Mouse (Mus musculus) gonadal fat pad, adult 2 months (tissue): Measurements from ENCODE around the gene Scaf8. TPM values are rescaled to one million over a fixed set of nuclear protein-coding genes. Genes with fewer than 3 reads are reported as not detected.
"Not testable (repeated sequence)": the region's sequence is repeated elsewhere in the genome, so short reads cannot be mapped to it uniquely, and the experiment has no call there.

Experiments used
- DNase-seq: peaks from one replicate; pipeline ENCODE4 v3.0.0-alpha.2; 2012; ENCODE audit warnings: low read depth
- polyA plus RNA-seq: library from polyadenylated mRNA; depleted of rRNA; stranded (reverse); fragments of >200 nt; gene quantifications from 2 replicates; pipeline ENCODE4 v1.2.3, GENCODE M21; 2012; rRNA removed

The Scaf8 gene
- polyA plus RNA-seq, result 20.7 and 21.7 TPM in 2 replicates

DNA sequence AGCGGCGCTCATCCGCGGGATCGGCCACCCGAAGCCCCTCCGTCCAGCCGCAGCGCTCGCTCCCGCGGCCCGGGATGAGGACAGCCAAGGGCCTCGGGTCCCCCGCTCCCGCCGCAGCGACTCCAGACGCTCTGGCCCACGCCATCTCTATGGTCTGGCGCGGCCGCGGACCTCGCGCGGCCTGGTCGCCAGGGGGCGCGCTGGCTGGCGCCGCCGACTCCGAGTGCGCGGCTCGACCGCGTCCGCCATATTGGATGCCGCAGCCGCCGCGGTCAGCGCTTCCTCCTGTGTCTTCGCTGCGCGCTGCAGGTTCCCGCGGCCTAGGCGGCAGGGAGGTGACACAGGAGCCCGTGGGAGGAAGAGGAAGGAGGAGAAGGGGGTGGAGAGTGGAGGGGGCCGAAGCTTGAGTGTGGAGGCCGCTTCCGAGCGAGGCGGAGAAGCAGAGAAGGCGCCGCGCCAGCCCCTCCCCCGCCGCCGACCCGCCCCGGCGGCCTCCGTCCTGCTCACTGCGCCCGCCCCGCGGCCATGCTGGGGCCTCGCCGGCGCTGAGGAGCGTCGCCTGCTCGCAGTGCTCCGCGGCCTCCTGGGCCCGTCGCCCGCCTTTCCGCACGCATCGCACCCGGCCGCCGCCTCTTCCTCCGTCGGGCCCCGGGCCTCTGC lies at the start of gene Scaf8:
TSS of gene Scaf8 (plus strand) at position 253 of the 660 bp plus-strand sequence.
- DNase-seq, result no peak

DNA sequence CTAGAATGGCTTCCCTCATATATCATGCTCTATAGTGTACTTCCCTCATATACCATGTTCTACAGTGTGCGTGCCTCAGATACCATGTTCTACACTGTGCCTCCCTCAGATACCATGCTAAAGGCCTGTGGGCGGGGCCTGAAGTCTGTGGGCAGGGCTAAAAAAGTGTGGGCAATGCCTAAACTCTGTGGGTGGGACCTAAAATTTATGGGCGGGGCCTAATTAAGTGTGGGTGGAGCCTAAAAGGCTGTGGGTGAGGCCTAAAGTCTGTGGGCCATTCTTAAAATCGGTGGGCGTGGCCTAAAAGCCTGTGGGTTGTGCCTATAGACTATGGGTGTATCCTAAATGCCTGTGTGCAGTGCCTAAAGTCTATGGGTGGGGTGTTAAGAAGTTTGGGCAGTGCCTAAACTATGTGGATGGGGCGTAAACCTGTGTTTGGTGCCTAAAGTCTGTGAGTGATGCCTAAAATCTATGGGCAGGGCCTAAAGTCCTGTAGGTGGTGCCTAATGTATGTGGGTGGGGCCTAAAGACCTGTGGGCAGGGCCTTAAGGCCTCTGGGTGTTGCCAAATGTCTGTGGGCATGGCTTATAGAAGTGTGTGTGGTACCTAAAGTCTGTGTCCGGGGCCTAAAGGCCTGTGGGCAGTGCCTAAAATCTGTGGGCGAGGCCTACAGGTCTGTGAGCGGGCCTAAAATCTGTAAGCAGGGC lies 39.5 kb upstream of the Scaf8 start:
- no peak for DNase-seq

GRCm38 (mm10) chr17:3075873-3076245 lies 38.9 kb upstream of the Scaf8 start:
- DNase-seq, result no peak

DNA sequence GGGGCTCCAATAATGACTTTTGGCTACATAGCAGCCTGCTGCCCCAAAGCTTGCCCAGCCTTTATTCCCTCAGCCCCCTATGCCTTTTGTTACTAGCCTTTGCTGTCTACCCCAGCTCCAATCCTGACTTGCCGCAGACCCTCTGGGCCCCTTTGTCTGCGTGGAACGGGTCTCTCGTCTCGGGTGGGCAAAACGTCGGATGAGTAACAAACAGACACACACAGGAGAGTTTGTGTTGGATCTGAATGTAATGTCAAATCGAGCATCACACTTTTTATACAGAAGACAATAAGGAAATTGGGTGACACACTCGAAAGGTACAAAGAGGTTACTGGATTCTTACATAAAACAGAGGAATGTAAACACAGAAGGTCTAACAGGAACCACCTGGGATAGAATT lies 36.8 kb upstream of the Scaf8 start:
- DNase-seq, result not testable (repeated sequence)

DNA sequence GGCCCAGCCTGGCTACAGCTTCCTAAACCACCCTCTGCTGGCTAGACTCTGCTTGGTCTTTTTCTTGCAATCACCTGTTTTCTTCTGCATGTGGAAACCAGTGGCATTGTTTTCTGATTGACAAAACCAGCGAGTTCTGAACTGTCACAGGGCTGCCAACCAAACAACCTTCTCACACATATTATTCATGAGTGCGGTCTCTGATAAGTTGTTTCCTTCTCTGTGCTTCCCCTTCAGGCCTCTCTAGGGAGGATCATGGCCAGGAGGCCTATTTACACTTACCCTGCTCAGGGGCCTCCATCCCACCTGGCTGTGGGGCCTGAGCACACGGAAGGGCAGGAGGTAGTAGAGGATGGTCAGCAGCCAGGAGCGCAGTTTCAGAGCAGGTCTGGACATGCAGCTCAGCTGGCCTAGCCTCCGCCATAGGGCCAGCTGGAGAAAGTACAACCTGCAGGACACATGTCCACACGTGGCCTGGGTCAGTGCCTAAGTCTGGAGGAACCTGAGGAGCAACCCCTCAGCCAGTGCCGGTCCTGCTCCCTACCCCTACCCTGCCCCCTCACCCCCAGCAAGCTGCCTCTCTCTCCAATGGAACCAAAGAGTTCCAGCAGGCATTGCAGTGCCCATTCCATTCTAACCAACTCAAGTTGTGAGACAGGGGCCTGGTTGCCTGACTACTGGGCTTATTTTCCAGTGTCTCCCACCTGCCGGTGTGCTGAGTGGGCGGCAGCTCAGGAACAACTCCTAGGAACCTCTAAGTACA lies 34.0 kb upstream of the Scaf8 start:
- DNase-seq, result not testable (repeated sequence)

DNA sequence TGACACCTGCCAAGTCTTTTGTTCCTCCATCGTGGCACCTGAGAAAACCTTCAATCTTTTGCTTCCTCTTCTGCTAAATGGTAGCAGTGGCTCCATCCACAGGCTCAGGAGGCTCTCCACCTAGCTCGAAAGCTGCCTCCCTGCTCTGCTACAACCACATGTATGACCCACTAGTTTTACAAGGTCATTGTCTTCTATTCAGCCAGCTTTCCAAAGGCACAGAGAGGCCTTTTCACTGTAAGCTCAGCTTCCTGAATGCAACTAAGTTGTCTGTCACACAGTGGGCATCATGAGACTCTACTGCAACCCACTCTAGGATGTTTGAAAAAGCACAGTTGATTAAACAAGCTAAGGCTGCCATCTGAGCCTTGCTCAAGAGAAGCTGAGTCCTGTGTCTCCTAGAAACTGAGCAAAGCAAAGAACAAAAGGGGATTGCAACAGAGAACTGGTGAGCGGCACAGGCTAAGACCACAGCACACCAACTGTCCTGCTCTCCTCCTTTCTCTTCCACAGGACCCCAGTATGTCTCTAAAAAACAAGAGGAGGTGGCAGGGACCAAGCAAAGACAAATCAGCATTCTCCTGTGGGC lies 33.2 kb upstream of the Scaf8 start:
- DNase-seq, result not testable (repeated sequence)

DNA sequence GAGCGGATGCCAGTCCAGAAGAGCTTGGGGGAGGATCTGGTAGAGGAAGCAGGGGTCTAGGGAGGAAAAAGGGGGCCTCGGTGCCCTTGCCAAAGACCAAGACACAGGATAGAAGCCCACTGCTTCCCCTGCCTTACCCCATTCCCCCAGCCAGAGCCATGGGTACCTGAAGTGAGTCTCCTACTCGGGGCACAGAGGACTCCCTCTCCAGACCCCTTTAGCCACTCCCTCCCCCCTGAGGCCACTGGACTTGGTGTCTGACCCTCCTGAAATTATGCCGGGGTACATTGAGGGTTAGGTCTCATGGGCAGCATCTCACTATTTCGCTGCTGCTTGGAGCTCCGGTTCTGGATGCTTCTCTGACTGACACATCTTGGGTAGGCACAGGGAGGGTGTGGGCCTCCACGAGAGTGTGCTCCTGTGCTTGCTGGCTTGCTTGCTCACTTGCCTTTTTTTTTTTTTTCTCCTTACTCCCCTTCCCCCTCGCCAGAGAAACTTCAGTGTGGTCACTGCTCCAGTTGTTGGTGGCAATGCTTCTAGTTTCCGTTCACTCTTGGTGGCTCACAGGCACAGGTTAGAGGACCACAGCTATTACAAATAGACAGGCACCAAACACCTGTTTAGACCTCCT lies 32.5 kb upstream of the Scaf8 start:
- DNase-seq, result peak; percentile 23

- not testable (repeated sequence) for DNase-seq
These were observed 31.7 kb upstream of the Scaf8 start for GRCm38 (mm10) chr17:3082756-3083749.

DNA sequence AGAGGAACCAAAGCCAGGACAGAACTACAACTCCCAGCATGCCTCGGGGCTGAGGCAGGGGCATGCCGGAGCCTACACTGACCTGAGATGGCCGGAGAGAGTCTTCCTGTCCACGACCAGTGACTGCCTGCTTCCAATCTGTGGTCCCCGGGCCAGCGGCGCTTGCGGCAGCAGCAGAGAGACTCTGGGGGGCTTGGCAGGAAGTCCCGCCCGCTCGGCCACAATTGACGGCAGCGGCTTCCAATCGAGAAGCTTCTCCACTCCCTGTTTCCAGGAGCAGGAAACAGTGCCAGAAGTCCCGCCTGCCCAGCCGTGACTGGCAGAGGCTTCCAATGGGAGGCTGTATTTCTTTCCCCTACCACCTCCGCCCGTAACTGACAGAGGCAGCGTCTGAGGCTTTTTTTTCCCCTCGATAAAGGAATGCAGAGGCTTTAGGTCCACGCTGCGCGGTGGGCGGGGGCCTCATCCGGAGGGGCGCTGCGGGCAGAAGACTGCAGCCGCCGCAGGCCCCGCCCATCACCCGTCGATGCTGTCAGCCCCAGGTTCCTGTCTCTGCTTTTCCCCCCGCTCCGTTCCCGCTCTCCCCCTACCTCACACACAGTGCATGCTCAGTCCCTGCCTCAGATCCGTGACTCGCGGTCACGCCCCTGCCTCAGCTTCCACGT lies 30.8 kb upstream of the Scaf8 start:
- peak; percentile 86 for DNase-seq

DNA sequence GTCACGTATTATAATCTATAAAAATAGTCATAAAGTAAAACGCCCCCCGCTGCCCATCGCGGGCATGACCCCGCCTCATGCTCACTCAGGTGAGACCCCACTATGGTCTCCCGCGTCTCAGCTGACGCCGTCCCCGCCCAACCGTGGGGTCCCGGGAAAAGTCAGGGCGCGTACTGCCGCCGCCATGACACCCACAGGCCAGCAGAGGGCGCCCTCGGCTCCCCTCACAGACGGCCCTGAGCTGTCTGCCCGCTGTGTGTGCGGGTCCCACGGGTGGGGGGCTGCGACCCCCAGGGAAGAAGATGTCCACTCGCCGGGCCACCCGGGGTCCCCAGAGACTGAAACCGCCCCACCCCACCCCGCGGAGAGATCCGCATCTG lies 30.2 kb upstream of the Scaf8 start:
- DNase-seq, result no peak

DNA sequence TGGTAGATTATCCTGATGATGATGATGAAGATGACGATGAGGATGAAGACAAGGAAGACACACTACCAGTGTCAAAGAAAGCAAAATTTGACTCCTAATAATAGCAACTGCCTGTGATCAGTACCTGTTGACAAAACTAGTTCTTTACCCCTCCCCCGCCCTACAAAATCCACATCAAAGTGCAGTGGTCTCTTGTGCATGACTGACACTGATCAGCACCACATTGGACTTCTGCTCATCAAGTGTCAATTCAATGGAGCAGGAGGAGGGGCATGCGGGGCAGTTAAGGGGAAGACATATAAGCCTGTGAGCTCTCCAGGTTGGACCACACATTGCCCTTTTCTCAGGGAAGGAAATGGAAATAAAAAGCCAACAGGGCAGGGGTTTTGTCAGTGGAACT lies 29.6 kb upstream of the Scaf8 start:
- no peak for DNase-seq

DNA sequence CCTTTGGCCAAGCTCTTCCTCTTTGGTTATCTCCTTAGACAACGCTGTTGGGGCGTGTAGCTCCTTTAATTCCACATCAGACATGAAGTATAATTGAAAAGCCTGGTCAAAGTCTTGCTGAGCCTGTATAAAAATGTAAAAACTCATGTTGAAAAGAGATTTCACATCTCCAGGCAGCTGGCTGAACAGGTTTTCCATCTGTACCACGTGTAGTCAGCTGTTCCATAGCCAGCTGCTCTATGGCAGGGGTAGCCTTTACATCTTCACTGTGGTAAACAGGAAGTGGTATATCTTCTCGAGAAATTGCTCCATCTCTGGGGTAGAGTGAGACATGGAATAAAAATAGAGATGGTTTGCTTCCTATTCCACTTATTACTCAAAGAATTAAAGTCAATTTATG lies 22.1 kb upstream of the Scaf8 start:
- no peak for DNase-seq

DNA sequence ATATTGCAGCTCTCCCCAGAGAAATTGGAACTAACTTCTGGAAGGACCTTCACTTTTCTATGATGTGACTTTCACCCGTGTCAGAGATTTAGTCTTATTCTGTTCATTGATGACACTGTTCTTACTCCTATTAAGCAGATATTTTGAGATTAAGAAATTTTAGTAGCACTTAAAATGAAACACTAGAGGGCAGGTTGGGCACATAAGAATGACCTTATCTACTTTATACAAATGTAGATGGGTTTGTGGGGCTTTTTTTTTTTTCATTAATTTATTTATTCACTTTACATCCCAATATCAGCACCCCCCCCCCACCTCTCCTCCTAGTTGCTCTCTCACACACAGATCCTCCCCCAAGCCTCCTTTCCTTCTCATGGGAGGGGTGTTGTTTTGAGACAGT lies 15.5 kb upstream of the Scaf8 start:
- not testable (repeated sequence) for DNase-seq

- no peak for DNase-seq
These were observed 12.2 kb upstream of the Scaf8 start for GRCm38 (mm10) chr17:3102336-3103165.

DNA sequence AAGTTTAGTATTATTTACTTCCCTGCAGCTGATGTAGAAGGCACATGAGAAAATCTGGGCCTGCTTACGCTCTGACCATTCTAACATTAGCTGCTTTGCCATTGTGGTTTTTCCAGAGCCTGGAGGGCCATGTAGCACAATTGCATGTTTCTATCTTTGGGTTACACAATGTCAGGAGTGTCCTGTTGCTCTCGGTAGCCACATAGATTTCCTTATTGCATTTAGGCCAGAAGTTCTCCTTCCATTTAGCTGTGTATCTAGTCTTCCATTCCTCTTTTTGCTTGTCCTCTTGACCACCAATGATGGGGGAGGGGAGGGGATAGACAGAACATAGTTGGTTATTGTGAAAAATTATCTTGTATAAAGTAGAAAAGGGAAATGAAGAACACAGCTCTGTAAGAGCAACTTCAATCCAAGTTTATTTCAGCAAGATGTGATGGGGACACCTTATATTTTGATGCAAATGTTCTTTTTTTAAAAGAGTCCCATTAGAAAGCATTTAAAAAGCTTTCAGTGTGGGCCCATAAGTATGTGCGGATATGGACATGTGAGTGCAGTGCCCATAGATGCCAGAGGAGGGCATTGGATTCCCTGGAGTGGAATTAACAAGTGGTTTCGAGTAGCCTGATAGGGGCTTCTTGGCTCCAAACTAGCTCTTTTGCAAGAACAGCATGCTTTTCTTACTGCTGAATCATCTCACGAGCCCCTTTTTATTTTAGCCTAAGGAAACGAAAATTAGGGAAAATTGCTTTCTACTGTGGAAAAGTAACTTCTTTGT lies 10.4 kb upstream of the Scaf8 start:
- no peak for DNase-seq

GRCm38 (mm10) chr17:3105022-3105421 lies 9.8 kb upstream of the Scaf8 start:
- DNase-seq, result no peak

DNA sequence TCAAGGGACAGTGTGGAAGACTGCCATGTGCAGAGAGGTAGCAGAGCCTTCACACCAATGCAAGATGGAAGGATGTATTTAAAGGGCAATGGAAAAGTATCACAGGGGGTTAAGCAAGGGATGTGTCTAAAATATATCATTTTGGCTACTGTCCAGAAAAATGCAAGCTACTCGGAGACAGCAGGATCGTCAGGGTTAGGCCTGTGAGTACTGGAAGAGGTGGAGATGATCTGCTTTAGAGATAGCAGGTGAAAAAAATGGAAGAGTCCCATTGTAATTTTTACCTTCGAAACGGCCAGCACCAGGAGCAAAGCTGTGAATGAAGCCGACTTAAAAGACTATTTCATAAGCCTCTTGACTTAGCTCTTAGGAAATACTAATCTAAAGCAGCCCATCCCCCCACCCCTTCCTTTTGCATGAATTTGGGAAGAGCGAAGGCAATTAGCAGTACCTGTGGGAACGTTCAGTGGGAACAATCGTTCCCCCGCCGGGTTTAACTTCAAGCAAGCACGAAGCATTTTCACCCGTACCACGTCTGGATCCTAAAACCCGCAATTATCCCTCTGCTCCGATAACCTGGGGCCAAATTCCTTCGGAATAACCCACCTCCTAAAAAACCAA lies 925 bp upstream of the Scaf8 start:
- no peak for DNase-seq

DNA sequence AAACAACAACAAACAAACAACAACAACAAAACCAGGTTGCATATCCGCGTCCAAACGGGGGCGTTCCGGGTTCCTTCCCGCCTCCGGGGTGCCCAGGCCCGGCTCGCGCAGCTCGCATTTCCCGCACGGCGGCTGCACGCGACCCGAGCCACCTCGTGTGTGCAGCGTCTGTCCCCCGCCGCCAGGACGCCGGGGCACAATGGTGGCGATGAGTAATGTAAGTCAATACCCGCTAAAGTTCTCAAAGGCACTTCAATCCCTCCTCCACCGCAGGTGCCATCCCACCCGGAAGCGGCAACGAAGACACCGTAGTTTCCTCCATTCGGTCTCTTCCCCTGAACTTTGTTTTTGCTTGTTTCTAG lies 433 bp upstream of the Scaf8 start:
- DNase-seq, result no peak
